Mouse (Mus musculus) neural tube, embryonic 11.5 days (tissue): ENCODE data around the gene Ttc28. TPM values are rescaled to one million over a fixed set of nuclear protein-coding genes. Genes with fewer than 3 reads are reported as not detected.

Source experiments
- ATAC-seq: fragments of 200-750 bp; cut with Nextera tagmentation; 2 replicates; pipeline ENCODE4 v1.8.0; 2017; ENCODE audit warnings: moderate number of reproducible peaks, mild to moderate bottlenecking, moderate TSS enrichment, moderate library complexity; ENCODE audit not compliant: insufficient read depth, low FRiP score, low TSS enrichment
- DNase-seq: peaks from one replicate; pipeline ENCODE4 v3.0.0-alpha.2; 2015; ENCODE audit warnings: low spot score
- H3K27ac ChIP-seq: fragments of 300-500 bp; sonication (generic); 2 replicates; pipeline ENCODE4 v1.5.1; 2014; ENCODE audit warnings: low read depth, mild to moderate bottlenecking, low read length
- H3K27me3 ChIP-seq: fragments of 300-500 bp; sonication (generic); 2 replicates; pipeline ENCODE4 v1.6.1; 2014; ENCODE audit warnings: mild to moderate bottlenecking, low read length, mixed read lengths; ENCODE audit not compliant: control insufficient read depth, insufficient read depth
- H3K36me3 ChIP-seq: fragments of 300-500 bp; sonication (generic); 2 replicates; pipeline ENCODE4 v1.6.1; 2014; ENCODE audit warnings: mild to moderate bottlenecking, low read length, moderate library complexity, mixed read lengths; ENCODE audit not compliant: control insufficient read depth, insufficient read depth
- H3K4me1 ChIP-seq: fragments of 300-500 bp; sonication (generic); 2 replicates; pipeline ENCODE4 v1.6.1; 2014; ENCODE audit warnings: low read length, mixed read lengths; ENCODE audit not compliant: control insufficient read depth, insufficient read depth
- H3K4me2 ChIP-seq: fragments of 300-500 bp; sonication (generic); 2 replicates; pipeline ENCODE4 v1.6.1; 2014; ENCODE audit warnings: low read depth, mild to moderate bottlenecking, moderate library complexity
- H3K4me3 ChIP-seq: fragments of 300-500 bp; sonication (generic); 2 replicates; pipeline ENCODE4 v1.5.1; 2014; ENCODE audit warnings: low read depth, low read length
- H3K9ac ChIP-seq: fragments of 300-500 bp; sonication (generic); 2 replicates; pipeline ENCODE4 v1.6.1; 2014; ENCODE audit warnings: mild to moderate bottlenecking, low read length
- H3K9me3 ChIP-seq: fragments of 300-500 bp; sonication (generic); 2 replicates; pipeline ENCODE4 v1.6.1; 2016; ENCODE audit warnings: low read length; ENCODE audit not compliant: control insufficient read depth
- WGBS: fragments of 180-500 bp; shearing (Covaris S2); extraction: QIAGEN DNeasy Blood & Tissue Kit; methylation state at CpG from one replicate; pipeline ENCODE4 v1.1.7; 2014; 5-methylcytosine and 5-hydroxymethylcytosine counted together
- polyA plus RNA-seq: library from polyadenylated mRNA; unstranded; fragments of >200 nt; fragmentation: Nextera tagmentation; extraction: Ambion mirVana; gene quantifications from 2 replicates; pipeline ENCODE4 v1.2.1, GENCODE M21; 2014

Gene Ttc28
- polyA plus RNA-seq, 1 experiment from 2014 or later, result 16.1 TPM

DNA sequence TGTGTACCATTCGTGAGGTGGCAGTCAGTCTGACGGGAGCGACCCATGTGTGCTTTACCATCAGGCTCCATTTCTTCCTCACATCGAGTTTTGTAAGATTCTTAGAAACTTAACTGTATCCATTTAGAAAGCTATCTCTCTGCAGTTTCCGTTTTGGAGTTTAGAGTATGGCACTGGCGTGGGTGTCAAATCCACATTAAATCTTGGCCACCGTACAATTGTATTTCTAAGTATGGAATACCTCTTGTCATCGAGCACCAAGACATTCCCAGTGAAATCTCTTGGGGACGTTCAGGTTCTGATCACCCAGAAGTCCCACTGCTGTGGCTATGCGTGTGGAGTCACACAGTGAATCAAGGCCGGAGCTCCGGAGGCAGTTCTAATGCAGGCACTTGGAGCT lies 276.3 kb downstream of the Ttc28 start:
- H3K27me3 ChIP-seq, result no peaks in the 10 kb centered on the region
- no peak overlapping the region for H3K4me3 ChIP-seq
- no peaks in the 10 kb centered on the region for H3K9me3 ChIP-seq
- WGBS, result 92% methylated on average over 12 of the region's 12 CpGs
- no peaks in the 10 kb centered on the region for H3K36me3 ChIP-seq
- ATAC-seq, result no peak
- no peak overlapping the region for H3K27ac ChIP-seq
- DNase-seq, result no peak
- peaks cover 44% of the 10 kb centered on the region for H3K4me1 ChIP-seq
- no peak overlapping the region for H3K9ac ChIP-seq
- no peak overlapping the region for H3K4me2 ChIP-seq

- no peaks in the 10 kb centered on the region for H3K36me3 ChIP-seq
- 92% methylated on average over 9 of the region's 9 CpGs for WGBS
- H3K4me2 ChIP-seq, result no peak overlapping the region
- ATAC-seq, result no peak
- no peaks in the 10 kb centered on the region for H3K27me3 ChIP-seq
- no peak overlapping the region for H3K4me3 ChIP-seq
- H3K9ac ChIP-seq, result no peak overlapping the region
- no peak overlapping the region for H3K27ac ChIP-seq
- H3K4me1 ChIP-seq, result peaks cover 33% of the 10 kb centered on the region
- no peaks in the 10 kb centered on the region for H3K9me3 ChIP-seq
- DNase-seq, result no peak
Measured at GRCm38 (mm10) chr5:111158266-111158665, 278.7 kb downstream of the Ttc28 start.

DNA sequence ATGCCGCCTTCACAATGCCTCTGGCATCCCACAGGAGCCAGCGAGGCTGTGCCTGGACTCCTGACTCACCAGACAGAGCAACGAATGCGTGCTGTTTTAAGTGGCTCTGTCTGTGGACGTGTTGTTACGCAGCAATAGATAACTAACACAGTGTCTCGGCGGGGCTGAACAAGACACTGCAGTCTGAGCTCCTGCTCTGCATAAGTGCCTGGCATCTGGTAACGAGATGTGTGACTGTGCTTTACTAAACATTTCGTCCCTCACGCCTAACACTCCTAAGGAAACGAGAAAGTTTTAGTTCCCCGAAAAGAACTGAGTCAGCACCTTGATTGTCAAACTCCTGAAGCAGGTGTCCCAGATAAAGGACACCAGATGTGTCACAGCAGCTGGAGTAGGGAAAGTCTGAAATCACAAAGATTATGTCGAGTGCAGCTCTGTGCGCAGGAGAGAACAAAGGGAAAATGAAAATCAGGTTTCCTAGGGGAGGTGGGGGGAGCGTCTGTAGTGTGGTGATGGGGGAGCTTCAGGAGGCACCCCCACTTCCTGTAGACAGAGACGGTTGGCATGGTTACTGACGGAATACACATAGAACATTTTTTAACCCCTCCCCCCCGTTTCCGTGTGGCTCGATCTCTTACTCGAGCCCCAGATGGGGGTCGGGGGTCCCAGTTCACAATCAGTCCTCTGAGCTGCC lies 280.2 kb downstream of the Ttc28 start:
- Histone ChIP-seq H3K9ac (peak overlapping the region; percentile 22; the same call in 1 of the 2 replicates), H3K36me3 (no peaks in the 10 kb centered on the region), H3K27ac (peak overlapping the region; percentile 73), H3K4me1 (peaks cover 25% of the 10 kb centered on the region), H3K27me3 (no peaks in the 10 kb centered on the region), H3K4me3 (no peak overlapping the region), H3K9me3 (no peaks in the 10 kb centered on the region), H3K4me2 (0 out of 2 replicates have a peak overlapping the region, but pooled peaks have one; percentile 7)
- ATAC-seq (no peak), DNase-seq (no peak)
- 58% methylated on average over 23 of the region's 23 CpGs for whole genome bisulfite sequencing

DNA sequence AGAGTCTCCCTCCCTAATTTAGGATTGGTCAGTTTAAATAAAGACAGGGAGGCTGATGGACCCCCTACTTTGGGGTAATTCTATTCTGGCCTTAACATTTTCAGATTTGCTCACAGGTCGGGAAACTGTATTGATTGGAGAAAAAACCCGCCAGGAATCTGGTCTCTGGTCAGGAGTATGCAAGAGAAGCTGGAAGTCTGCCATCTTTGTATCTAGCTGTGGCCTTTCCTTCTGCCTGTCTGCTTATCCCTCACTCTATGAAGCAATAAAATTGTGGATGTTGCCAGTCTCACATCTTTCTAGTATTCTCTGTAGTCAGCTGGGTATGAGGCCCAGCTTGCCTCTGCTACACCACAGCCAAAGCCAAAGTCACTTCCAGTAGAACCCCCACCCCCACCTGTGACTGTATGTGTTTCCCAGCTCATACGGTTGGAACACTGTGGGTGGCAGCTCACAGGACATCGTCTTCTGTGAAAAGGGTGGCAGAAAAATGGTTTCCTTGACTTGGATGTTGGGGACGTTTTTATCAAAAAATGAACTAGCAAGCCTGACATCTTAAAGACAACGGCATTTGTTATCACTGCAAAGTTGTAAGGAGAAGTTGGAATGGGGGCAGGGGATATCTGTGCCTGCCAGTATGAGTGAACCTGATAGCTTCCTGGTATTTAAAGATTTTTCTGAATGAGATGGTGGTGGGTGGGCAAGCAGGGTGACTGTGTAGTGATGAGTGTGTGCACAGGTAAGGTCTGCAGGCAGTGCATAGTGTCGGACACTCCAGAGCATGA lies 281.7 kb downstream of the Ttc28 start:
- no peaks in the 10 kb centered on the region for H3K36me3 ChIP-seq
- H3K27me3 ChIP-seq, result no peaks in the 10 kb centered on the region
- WGBS, result 77% methylated on average over 7 of the region's 7 CpGs
- no peak overlapping the region for H3K4me2 ChIP-seq
- no peak overlapping the region for H3K4me3 ChIP-seq
- ATAC-seq, result no peak
- H3K27ac ChIP-seq, result no peak overlapping the region
- H3K9ac ChIP-seq, result no peak overlapping the region
- peaks cover 24% of the 10 kb centered on the region for H3K4me1 ChIP-seq
- no peaks in the 10 kb centered on the region for H3K9me3 ChIP-seq
- DNase-seq, result no peak

GRCm38 (mm10) chr5:111162857-111163256 lies 283.3 kb downstream of the Ttc28 start:
- no peaks in the 10 kb centered on the region for H3K36me3 ChIP-seq
- DNase-seq, result no peak
- H3K4me2 ChIP-seq, result no peak overlapping the region
- H3K9ac ChIP-seq, result no peak overlapping the region
- H3K27me3 ChIP-seq, result no peaks in the 10 kb centered on the region
- no peak for ATAC-seq
- 56% methylated on average over 6 of the region's 6 CpGs for WGBS
- H3K27ac ChIP-seq, result peak overlapping the region; percentile 29; the same call in 1 of the 2 replicates
- no peaks in the 10 kb centered on the region for H3K9me3 ChIP-seq
- H3K4me3 ChIP-seq, result no peak overlapping the region
- H3K4me1 ChIP-seq, result peaks cover 24% of the 10 kb centered on the region

- Histone ChIP-seq H3K4me2 (no peak overlapping the region), H3K36me3 (no peaks in the 10 kb centered on the region), H3K4me1 (peaks cover 24% of the 10 kb centered on the region), H3K27me3 (no peaks in the 10 kb centered on the region), H3K27ac (peak overlapping the region; percentile 17; the same call in 1 of the 2 replicates), H3K9ac (no peak overlapping the region), H3K9me3 (no peaks in the 10 kb centered on the region), H3K4me3 (no peak overlapping the region)
- ATAC-seq (no peak), DNase-seq (no peak)
- WGBS, result 47% methylated on average over 11 of the region's 11 CpGs
Measured at GRCm38 (mm10) chr5:111163377-111163776, 283.8 kb downstream of the Ttc28 start.

- no peak overlapping the region for H3K9ac ChIP-seq
- H3K4me2 ChIP-seq, result no peak overlapping the region
- no peak overlapping the region for H3K4me3 ChIP-seq
- no peak for DNase-seq
- H3K9me3 ChIP-seq, result no peaks in the 10 kb centered on the region
- peaks cover 23% of the 10 kb centered on the region for H3K4me1 ChIP-seq
- WGBS, result 25% methylated on average over 9 of the region's 9 CpGs
- no peaks in the 10 kb centered on the region for H3K36me3 ChIP-seq
- no peaks in the 10 kb centered on the region for H3K27me3 ChIP-seq
- ATAC-seq, result no peak
- H3K27ac ChIP-seq, result 0 out of 2 replicates have a peak overlapping the region, but pooled peaks have one; percentile 31
Measured at GRCm38 (mm10) chr5:111164348-111164920, 284.8 kb downstream of the Ttc28 start.

GRCm38 (mm10) chr5:111170383-111170782 lies 290.8 kb downstream of the Ttc28 start:
- H3K36me3 ChIP-seq, result no peaks in the 10 kb centered on the region
- ATAC-seq (no peak), DNase-seq (no peak)
- no peak overlapping the region for H3K9ac ChIP-seq
- H3K4me1 ChIP-seq, result peaks cover 3% of the 10 kb centered on the region; the same call in 1 of the 2 replicates
- no peaks in the 10 kb centered on the region for H3K9me3 ChIP-seq
- no peak overlapping the region for H3K27ac ChIP-seq
- no peak overlapping the region for H3K4me2 ChIP-seq
- no peaks in the 10 kb centered on the region for H3K27me3 ChIP-seq
- H3K4me3 ChIP-seq, result no peak overlapping the region
- WGBS, result 27% methylated on average over 9 of the region's 9 CpGs
